Mouse (Mus musculus) brain, embryonic 14.5 days (tissue): ENCODE measurements around the gene Wrap53. TPM values are rescaled to one million over a fixed set of nuclear protein-coding genes. Genes with fewer than 3 reads are reported as not detected.

Experiments
- DNase-seq: peaks from one replicate; pipeline ENCODE4 v3.0.0-alpha.2; 2011; ENCODE audit warnings: low read depth
- CTCF ChIP-seq: fragments of 200-500 bp; IDR thresholded peaks from 2 replicates; pipeline ENCODE4 v1.5.1; 2012; ENCODE audit warnings: inconsistent platforms, mild to moderate bottlenecking, moderate library complexity, borderline replicate concordance; ENCODE audit not compliant: insufficient read depth, insufficient read length; ENCODE audit errors: extremely low read depth
- POLR2A ChIP-seq: fragments of 200-500 bp; IDR thresholded peaks from 2 replicates; pipeline ENCODE4 v1.6.1; 2012; ENCODE audit warnings: mild to moderate bottlenecking, inconsistent platforms, borderline replicate concordance; ENCODE audit not compliant: poor library complexity, insufficient read depth, insufficient read length, severe bottlenecking; ENCODE audit errors: extremely low read depth
- polyA plus RNA-seq: library from polyadenylated mRNA; depleted of rRNA; stranded (reverse); fragments of >200 nt; gene quantifications from 2 replicates; pipeline ENCODE4 v1.2.3, GENCODE M21; 2012

The Wrap53 gene
- polyA plus RNA-seq, 1 experiment, result 20.9 TPM

DNA sequence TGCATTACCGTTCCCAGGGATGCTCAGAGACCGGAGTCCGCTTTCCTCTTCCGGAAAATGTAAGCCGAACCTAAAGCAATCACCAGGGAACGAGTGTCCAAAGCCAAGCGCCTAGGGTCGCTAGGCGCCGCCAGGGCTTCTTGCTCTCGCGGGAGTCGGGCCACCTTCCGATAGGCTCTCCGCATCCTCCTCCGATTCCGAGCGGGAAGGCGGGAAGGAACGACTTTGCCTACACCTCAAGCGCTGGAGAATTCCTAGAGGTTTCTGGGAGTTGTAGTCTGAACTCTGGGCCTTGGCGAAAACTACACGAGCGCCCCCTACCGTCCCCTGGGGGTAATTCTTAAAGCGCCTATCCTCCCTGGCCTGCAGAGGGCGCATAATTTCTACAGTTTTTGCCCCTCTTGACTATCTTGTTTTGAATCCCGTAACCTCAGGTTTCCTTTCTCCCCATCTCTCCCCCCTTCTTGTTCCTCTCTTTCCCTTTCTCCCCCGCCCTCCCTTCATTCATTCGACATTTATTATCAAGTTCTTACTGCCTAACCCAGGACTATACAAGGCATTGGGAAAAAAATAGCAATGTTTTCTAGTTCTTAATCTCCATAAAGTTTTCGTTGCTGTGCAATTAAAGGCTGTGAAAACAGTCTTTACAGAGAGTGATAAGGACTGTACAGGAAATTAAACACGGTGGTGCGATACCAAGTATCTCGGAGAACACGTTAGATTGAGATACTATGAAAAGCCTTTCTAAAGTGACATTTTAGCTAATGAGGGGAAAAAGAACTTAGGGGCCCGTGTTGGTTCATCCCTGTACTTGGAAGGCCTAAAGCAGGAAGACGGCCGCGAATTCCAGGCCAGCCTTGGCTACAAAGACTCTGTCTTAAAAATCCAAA is 682 bp downstream of the Wrap53 start:
- TF ChIP-seq POLR2A (peak; percentile 45; the same call in 1 of the 2 replicates), CTCF (peak; percentile 100)
- peak; percentile 99 for DNase-seq

DNA sequence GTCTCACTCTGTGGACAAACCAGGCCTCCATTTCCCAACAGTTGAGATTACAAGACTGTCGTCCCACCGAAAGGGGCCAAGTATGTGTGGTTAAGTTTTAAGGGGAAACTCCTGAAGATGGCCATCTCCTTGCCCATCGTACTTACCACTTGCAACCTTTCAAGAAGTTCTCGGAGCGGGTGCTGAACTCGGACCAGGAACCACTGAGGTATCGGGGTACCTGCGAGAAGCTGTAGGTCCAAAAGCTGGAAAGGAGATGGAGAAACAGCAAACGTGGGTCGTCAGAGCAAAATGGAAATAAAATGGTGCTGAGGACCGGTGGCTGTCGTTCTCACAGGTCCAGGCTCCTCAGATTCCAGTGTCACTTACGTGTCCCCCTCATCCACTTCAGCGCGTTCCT is 1.8 kb downstream of the Wrap53 start:
- no peak for DNase-seq
- no peak for TF ChIP-seq CTCF
- TF ChIP-seq POLR2A, result no peak

DNA sequence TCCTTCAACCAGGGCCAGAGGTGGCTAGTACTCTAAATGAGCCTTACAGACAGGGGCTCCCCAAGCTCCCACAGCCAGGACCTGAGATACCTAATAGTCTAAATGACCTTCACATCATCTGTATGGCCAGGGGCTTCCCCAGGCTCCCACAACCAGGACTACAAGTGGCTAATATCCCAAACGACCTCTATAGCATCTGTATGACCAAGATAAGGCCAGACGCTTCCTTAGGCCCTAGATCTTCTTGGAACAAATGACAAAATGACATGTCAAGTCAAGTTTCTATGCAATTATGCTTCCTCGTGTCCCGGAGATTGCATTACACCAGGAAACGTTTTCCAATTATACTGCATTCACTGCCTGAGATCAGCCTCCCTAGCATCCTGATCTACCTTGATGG is 3.7 kb downstream of the Wrap53 start:
- DNase-seq, result no peak
- TF ChIP-seq CTCF (no peak), POLR2A (no peak)

DNA sequence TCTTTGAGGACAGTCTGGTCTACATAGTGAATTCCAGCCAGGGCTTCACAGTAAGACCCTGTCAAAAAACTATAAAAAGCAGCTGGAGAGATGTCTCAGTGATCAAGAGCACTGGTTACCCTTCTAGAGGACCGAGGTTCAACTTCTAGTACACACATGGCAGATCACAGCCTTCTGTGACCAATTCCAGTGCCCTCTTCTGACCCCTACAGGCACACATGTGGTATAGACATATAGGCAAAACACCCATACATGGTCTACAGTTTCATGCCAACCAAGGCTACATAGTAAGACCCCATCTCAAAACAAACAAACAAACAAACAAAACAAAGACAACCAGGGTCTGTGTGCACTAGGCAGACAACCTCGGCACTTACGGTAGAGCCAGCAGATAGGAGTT is 4.8 kb downstream of the Wrap53 start:
- peak; percentile 71 for DNase-seq
- peak; percentile 59; the same call in 1 of the 2 replicates for TF ChIP-seq CTCF
- no peak for TF ChIP-seq POLR2A

DNA sequence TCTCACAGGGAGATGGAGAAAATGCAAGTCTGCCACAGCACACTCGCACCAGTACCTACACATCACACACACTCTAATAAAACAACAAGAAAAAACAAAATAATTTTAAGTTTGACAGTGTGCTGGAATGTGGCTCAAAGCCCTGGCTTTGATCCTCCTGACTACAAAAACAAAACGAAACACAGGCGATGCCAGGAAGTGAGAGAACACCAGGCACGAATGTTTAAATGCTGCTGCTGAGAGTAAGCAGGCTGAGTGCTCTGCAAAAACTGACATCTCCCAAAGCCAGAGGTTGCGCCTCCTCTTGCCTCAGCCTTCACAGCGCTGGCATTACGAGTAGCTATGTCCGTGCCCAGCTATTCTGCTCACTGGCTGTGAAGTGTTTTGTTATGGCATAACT is 14.9 kb downstream of the Wrap53 start:
- TF ChIP-seq POLR2A (no peak), CTCF (no peak)
- DNase-seq, result no peak

DNA sequence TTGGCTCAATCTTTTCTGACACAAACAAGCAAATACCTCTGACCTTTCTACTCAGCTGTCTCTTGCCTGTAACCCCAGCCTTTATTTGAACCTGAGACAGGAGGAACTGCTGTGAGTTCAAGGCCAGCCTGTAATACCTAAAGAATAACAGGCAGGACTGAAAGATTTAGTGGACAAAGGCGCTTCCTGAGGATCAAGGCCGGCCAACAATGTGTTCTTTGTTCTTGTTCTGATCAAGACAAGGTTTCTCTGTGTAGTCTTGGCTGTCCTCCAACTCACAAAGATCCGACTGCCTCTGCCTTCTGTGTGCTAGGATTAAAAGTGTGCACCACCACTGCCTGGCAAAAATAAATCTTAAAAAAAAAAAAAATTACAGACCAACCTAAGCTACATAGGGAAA is 15.7 kb downstream of the Wrap53 start:
- TF ChIP-seq POLR2A (no peak), CTCF (no peak)
- no peak for DNase-seq

DNA sequence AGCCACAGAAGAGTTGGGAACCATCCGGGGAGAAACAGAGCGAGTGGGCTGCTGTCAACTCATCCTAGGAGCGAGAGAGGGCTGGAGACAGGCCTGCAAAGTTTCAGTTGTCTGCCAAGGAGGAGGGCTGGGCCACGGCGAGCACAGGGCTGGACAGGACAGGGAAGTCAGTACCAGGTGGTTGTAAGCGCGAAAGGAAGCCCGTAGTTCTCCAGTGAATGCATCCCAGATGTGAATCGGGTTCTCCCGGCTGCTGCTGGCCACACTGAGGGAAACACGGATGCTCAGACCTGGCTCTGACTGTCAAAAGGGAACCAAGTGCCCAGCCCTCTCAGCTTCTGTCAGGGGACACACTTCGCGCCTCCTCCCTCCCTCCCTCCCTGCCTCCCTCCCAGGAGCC is 16.7 kb downstream of the Wrap53 start:
- DNase-seq, result no peak
- TF ChIP-seq CTCF (no peak), POLR2A (no peak)

DNA sequence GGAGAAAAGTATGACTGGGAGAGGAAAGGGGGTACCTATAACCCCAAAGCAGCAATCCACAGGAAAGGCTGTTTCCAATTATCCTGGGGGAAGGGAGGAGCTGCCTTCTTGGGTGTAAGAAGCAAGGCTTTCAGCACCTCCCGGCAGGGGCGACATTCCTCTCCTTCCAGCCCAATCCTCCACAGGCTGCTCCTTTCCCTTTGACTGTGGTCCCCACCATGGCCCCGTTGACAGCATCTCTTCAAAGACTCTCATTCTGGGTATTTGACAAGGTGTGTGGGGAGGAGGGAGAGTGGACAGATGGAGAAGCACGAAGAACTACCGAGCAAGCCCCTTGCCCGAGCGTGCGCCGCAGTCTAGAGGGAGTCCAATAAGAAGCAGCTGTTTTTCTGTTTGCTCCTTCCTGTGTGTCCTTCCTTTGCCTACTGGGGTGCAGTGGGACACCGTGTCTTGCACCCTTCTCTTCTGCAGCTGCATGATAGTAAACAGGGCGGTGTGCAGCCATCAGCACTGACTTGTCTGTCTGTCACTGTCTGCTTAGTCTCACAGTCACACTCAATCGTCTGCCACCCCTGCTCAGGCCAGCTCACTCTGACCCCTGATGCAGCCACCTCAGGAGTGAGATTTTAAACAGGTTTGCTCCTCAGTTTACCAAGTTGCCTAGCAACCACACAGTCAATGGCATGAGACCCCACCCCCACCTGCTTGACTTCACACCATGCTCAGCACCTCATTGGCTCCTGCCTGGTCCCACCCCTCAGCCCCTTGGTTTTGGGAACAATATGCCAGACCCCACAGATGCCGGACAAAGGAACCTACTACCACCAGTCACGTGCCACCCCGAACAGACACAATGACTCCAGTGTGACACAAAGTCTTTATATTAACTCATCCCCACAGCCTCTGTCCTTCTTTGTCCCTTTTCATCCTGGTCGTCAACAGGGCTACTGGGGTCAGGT is 18.9 kb downstream of the Wrap53 start:
- DNase-seq, result peak; percentile 84
- TF ChIP-seq POLR2A (no peak), CTCF (no peak)

DNA sequence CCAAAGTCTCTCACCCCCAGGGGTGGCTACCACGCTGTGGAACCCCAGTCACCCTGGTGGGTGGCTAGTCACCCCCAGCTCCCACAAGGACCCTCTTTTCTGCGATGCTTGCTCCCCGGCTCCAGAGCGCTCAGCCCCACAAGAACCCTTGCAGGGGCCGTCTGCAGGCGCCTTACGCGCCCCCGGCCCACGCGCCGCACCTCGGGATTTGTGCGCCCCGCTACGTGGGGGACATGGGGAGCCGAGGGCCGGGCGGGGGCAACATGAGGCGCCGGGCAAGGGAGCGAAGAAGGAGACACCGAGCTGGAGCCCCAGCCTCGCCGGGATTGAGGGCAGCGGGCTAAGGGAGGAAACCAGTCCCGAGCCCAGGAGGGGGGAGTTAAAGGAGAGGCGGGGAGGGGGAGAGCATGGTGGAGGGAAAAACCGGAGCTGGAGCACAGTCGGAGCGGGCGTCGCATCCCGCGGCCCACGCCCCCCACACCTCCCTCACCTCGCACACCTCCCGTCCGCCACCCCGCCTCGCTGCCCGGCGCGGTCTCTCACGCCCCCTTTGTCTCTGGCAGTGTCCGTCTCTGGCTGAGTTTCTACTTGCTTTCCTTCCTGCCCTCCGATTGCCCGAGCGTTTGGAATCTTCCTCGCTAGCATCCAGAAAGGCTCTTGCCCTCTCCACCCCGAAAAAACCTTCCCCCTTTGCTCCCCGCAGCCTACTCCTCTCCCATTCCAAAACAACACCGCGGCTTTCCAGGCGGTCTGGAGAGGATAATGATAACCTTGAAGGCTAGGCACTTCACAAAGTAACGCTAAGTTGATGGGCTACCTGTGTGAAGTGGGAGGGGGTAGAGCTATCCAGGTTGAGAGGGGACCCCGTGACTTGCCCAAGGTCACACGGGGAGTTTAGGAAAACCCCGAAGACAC is 19.9 kb downstream of the Wrap53 start, which contains the start of gene Efnb3:
Efnb3 (minus strand) TSS at position 355 of the 915 bp plus-strand sequence.
- peak; percentile 81; the same call in 1 of the 2 replicates for TF ChIP-seq POLR2A
- no peak for TF ChIP-seq CTCF
- peak; percentile 90 for DNase-seq

DNA sequence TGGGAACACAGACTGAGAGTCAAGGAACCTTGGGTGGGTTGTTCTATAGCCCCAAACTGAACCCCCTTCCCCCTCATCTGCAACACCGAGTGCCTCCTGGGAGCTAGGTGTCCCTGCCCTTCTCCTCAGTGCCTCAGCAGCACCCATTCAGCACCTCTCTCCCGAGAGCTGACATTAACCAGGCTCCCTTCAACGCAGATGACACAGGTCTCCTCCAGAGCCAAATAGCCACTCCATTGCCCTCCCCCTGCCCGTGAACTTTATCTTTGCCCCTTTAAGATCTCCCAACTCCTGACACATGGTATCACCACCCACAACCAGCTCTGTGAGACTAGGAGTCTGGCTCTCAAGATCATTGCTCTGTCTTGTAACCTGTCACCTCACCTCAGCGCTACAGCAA is 20.9 kb downstream of the Wrap53 start:
- TF ChIP-seq CTCF (no peak), POLR2A (no peak)
- DNase-seq, result no peak
